Mouse (Mus musculus) kidney, adult 2 months (tissue): ENCODE measurements around the gene Far1.

ENCODE experiments used
- CTCF ChIP-seq: fragments of 200-500 bp; conservative IDR thresholded peaks from 2 replicates; pipeline ENCODE4 v1.5.1; 2011; ENCODE audit warnings: low read depth, mild to moderate bottlenecking, control low read depth, low read length, moderate library complexity, mixed read lengths; ENCODE audit not compliant: insufficient read depth, insufficient read length
- POLR2A ChIP-seq: fragments of 200-500 bp; IDR thresholded peaks from one replicate; pipeline ENCODE4 v1.6.1; 2011; ENCODE audit warnings: low read depth, low read length, control low read depth

GRCm38 (mm10) chr7:113591084-113591483 lies 77.5 kb downstream of the Far1 start:
- no peak for TF ChIP-seq CTCF
- no peak for TF ChIP-seq POLR2A
